ENCODE assay signal across 8 mouse cellular contexts in the genomic region with DNA sequence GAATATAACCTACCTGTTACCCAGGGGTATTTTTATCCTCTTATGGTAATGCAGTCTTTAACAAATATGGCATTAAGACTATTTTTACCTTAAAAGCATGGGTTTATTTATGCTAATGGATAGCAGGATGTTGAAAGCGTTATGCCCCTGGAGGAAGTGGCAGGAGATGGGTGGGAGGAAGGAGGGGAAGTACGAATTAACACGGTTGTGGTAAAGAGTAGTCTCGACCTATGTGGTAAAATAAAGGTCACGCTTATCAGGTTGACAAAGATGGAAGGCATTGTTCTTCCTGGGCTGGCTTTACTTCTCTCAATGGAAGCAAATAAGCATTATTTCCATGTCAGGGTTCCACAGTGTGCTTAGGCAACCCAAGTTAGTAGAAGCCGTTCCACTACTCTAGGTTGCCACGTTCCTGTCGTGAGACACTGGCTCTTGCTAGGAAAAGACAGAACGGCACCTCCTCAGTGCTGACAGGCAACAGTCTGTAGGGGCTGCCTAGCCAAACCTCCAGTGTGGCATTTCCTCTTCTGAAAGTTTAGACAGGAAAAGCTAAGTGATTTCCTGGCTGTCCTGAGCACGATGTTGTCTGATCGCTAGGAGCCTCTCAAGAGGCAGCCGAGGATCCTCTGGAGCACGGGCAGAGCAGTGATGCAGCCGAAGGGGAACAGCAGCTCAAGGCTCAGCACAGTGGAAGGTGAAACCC. TPM values are rescaled to one million over a fixed set of nuclear protein-coding genes. Genes with fewer than 3 reads are reported as not detected.
A peak's percentile ranks its signal among the peaks of the same experiment; 100 is the strongest.
DNase-seq lines count a peak whose midpoint lies in the region; ATAC-seq and TF ChIP-seq lines count a peak whose summit lies in the region.

No protein-coding gene starts in this region.

- no peak for TF ChIP-seq CTCF in gastrocnemius, adult 2 months (IDR thresholded peaks at IDR 0.05)

- no peaks in the 10 kb centered on the region for H3K9me3 ChIP-seq in hindbrain, embryonic 12.5 days (replicated peaks)
- H3K9me3 ChIP-seq in midbrain, embryonic 14.5 days (ENCODE audit: control insufficient read depth, low read length) = no peaks in the 10 kb centered on the region
- H3K9me3 ChIP-seq in forebrain, embryonic 14.5 days (replicated peaks; ENCODE audit: control insufficient read depth, low read length) = no peaks in the 10 kb centered on the region

- ATAC-seq in common myeloid progenitor, adult 5-6 weeks (replicated peaks; ENCODE audit: low read depth, poor library complexity, severe bottlenecking) = peak; percentile 88
- ATAC-seq in hindbrain, embryonic 12.5 days (ENCODE audit: low FRiP score) = no peak
- no peak for ATAC-seq in midbrain, embryonic 14.5 days (ENCODE audit: low FRiP score, low TSS enrichment)
- no peak for ATAC-seq in forebrain, embryonic 14.5 days

- no peak overlapping the region for H3K9ac ChIP-seq in hindbrain, embryonic 12.5 days
- no peak overlapping the region for H3K9ac ChIP-seq in midbrain, embryonic 14.5 days (replicated peaks; ENCODE audit: low read length)
- no peak overlapping the region for H3K9ac ChIP-seq in forebrain, embryonic 14.5 days (ENCODE audit: low read length)

- H3K4me1 ChIP-seq in hindbrain, embryonic 12.5 days = peaks cover 5% of the 10 kb centered on the region; the same call in 1 of the 2 replicates
- peaks cover 5% of the 10 kb centered on the region; the same call in 1 of the 2 replicates for H3K4me1 ChIP-seq in midbrain, embryonic 14.5 days (ENCODE audit: control insufficient read depth, insufficient read depth, low read length)
- H3K4me1 ChIP-seq in forebrain, embryonic 14.5 days (ENCODE audit: control insufficient read depth, insufficient read depth, low read length) = no peaks in the 10 kb centered on the region

- DNase-seq in gastrocnemius, adult 2 months = no peak
- no peak for DNase-seq in gastrocnemius, postnatal 4 days (ENCODE audit: low spot score in 2 of 2)
- DNase-seq in midbrain, embryonic 14.5 days = peak; percentile 15
- no peak for DNase-seq in right cerebral cortex, adult 18-20 months
- DNase-seq in left cerebral cortex, postnatal 14 days (ENCODE audit: low spot score in 2 of 2) = no peak
- no peak for DNase-seq in forebrain, embryonic 14.5 days (ENCODE audit: low spot score)

- no peak overlapping the region for H3K27ac ChIP-seq in gastrocnemius, adult 2 months
- H3K27ac ChIP-seq in hindbrain, embryonic 12.5 days = no peak overlapping the region
- no peak overlapping the region for H3K27ac ChIP-seq in midbrain, embryonic 14.5 days (replicated peaks; ENCODE audit: low read depth, low read length)
- no peak overlapping the region for H3K27ac ChIP-seq in forebrain, embryonic 14.5 days (ENCODE audit: low read depth, low read length)

- H3K27me3 ChIP-seq in hindbrain, embryonic 12.5 days = 0 out of 2 replicates have a peak, but pooled peaks cover 3% of the 10 kb centered on the region
- no peaks in the 10 kb centered on the region for H3K27me3 ChIP-seq in midbrain, embryonic 14.5 days (ENCODE audit: control insufficient read depth, insufficient read depth, low read length)
- H3K27me3 ChIP-seq in forebrain, embryonic 14.5 days (replicated peaks; ENCODE audit: control insufficient read depth, insufficient read depth, low read length) = no peaks in the 10 kb centered on the region

- H3K4me2 ChIP-seq in hindbrain, embryonic 12.5 days (replicated peaks) = peak overlapping the region; percentile 33; the same call in 1 of the 2 replicates
- H3K4me2 ChIP-seq in midbrain, embryonic 14.5 days (ENCODE audit: low read length) = peak overlapping the region; percentile 24
- no peak overlapping the region for H3K4me2 ChIP-seq in forebrain, embryonic 14.5 days (ENCODE audit: low read length)

- intact Hi-C loops in gastrocnemius, adult 2 months (cut with DNase I) = no loop called here
- intact Hi-C loops in left cerebral cortex, postnatal 14 days (cut with DNase I) = no loop called here

- WGBS in hindbrain, embryonic 12.5 days = 38% methylated on average over 14 of the region's 14 CpGs
- WGBS in midbrain, embryonic 14.5 days = 31% methylated on average over 14 of the region's 14 CpGs
- 82% methylated on average over 14 of the region's 14 CpGs for WGBS in forebrain, embryonic 14.5 days

- H3K36me3 ChIP-seq in hindbrain, embryonic 12.5 days = no peaks in the 10 kb centered on the region
- no peaks in the 10 kb centered on the region for H3K36me3 ChIP-seq in midbrain, embryonic 14.5 days (ENCODE audit: control insufficient read depth, insufficient read depth, low read length)
- H3K36me3 ChIP-seq in forebrain, embryonic 14.5 days (ENCODE audit: control insufficient read depth, insufficient read depth, low read length) = no peaks in the 10 kb centered on the region

- peak overlapping the region; percentile 26 for H3K4me3 ChIP-seq in gastrocnemius, adult 2 months
- no peak overlapping the region for H3K4me3 ChIP-seq in hindbrain, embryonic 12.5 days
- H3K4me3 ChIP-seq in midbrain, embryonic 14.5 days (replicated peaks; ENCODE audit: low read depth, low read length) = no peak overlapping the region
- no peak overlapping the region for H3K4me3 ChIP-seq in forebrain, embryonic 14.5 days (ENCODE audit: low read depth, low read length)

RNA-seq across cellular contexts. Expression of gene Gm11099, which starts 47.7 kb away (rescaled TPM):
- total RNA-seq in gastrocnemius, adult 2 months (2021) = not detected
- not detected for total RNA-seq in gastrocnemius, postnatal 4 days (2021)
- not detected in 2 replicates for total RNA-seq in common myeloid progenitor, adult 5-6 weeks (2017)
- not detected in 2 replicates for polyA plus RNA-seq in hindbrain, embryonic 12.5 days (2016; fragmentation: Nextera tagmentation; extraction: Ambion mirVana)
- polyA plus RNA-seq in midbrain, embryonic 14.5 days (2014; fragmentation: Nextera tagmentation; extraction: Ambion mirVana) = not detected in 2 replicates
- not detected for total RNA-seq in left cerebral cortex, postnatal 14 days (2021)
- polyA plus RNA-seq in forebrain, embryonic 14.5 days (2014; fragmentation: Nextera tagmentation; extraction: Ambion mirVana) = not detected in 2 replicates
